Mouse (Mus musculus): Measurements from ENCODE around the gene Mtmr6. TPM values are rescaled to one million over a fixed set of nuclear protein-coding genes. Genes with fewer than 3 reads are reported as not detected.

Gene Mtmr6
- total RNA-seq (2012; rRNA removed) = 15.8 and 18.5 TPM in 2 replicates
- total RNA-seq (2014; rRNA removed) = 20.3 and 25.3 TPM in 2 replicates
- 10.4 and 11.7 TPM in 2 replicates for polyA plus RNA-seq (2012; ENCODE audit: insufficient read length, low read depth)

GRCm38 (mm10) chr14:60264990-60265876, at the start of gene Mtmr6:
Mtmr6 (plus strand) TSS chr14:60265228.
- DNase-seq (ENCODE audit: extremely low read depth) = peak; percentile 99
- Histone ChIP-seq H3K4me1 (ENCODE audit: control insufficient read depth in 1 of 2, insufficient read depth in 2 of 2) (peaks cover 3 to 34% of the 10 kb centered on the region in 2 experiments; a peak in 2 of 4 replicates), H3K9ac (ENCODE audit: insufficient read depth, low read depth) (peak within 1 kb of the TSS; percentile 62), H3K36me3 (replicated peaks in 1 of 2; ENCODE audit: control insufficient read depth in 1 of 2, insufficient read depth in 1 of 2, low read length in 1 of 2) (no peaks in the 10 kb centered on the region), H3K4me2 (ENCODE audit: insufficient read depth, low read depth, poor library complexity, severe bottlenecking) (peak within 1 kb of the TSS; percentile 83; the same call in 1 of the 2 replicates), H3K27ac (ENCODE audit: insufficient read depth, low read depth) (no peak within 1 kb of the TSS), H3K4me3 (replicated peaks in 1 of 3; ENCODE audit: low read depth in 2 of 3, low read length in 2 of 3, poor library complexity in 1 of 3) (peak within 1 kb of the TSS; percentile 68 to 92 (median 77)), H3K9me3 (replicated peaks; ENCODE audit: low read length) (no peaks in the 10 kb centered on the region), H3K27me3 (replicated peaks) (no peaks in the 10 kb centered on the region), H3K79me2 (replicated peaks; ENCODE audit: control insufficient read depth, extremely low read depth, insufficient read depth, poor library complexity, severe bottlenecking) (peaks cover 10% of the 10 kb centered on the region)
- dilution Hi-C loops (cut with MboI; ENCODE audit: extremely low pct_ligation_motif_present, extremely low pct_unique_long_range_greater_than_20kb, low sequenced_read_pairs) = no loop called here
- in situ Hi-C loops (cut with MboI; ENCODE audit: low pct_ligation_motif_present, low pct_unique_long_range_greater_than_20kb, low sequenced_read_pairs) = loop anchor here (25.0 kb wide), 1 partner anchor 472 kb away; no protein-coding TSS in a partner anchor
- TF ChIP-seq NELFE (IDR thresholded peaks at IDR 0.05; ENCODE audit: low read depth, low read length) = peak; percentile 72
- peak; percentile 77 for TF ChIP-seq POLR2A (IDR thresholded peaks at IDR 0.05; ENCODE audit: low read depth, low read length)
- TF ChIP-seq UBTF (IDR thresholded peaks at IDR 0.05; ENCODE audit: low read depth, low read length) = no peak
- TF ChIP-seq CTCF (conservative IDR thresholded peaks at IDR 0.05 in 1 of 2, IDR thresholded peaks at IDR 0.05 in 1 of 2; ENCODE audit: low read depth in 2 of 2, low read length in 2 of 2) = peak; percentile 88 to 91
- 0 out of 2 replicates have a peak, but pooled peaks have one; percentile 12 for TF ChIP-seq MEF2A (IDR thresholded peaks at IDR 0.05; ENCODE audit: borderline replicate concordance, low read depth, low read length)
- TF ChIP-seq ZC3H11A (IDR thresholded peaks at IDR 0.05; ENCODE audit: low read depth, low read length) = no peak
- TF ChIP-seq BHLHE40 (IDR thresholded peaks at IDR 0.05; ENCODE audit: low read depth, low read length) = no peak
- TF ChIP-seq RAD21 (IDR thresholded peaks at IDR 0.05; ENCODE audit: low read depth, low read length) = no peak
- TF ChIP-seq SIN3A (IDR thresholded peaks at IDR 0.05; ENCODE audit: low read length) = peak; percentile 96
- TF ChIP-seq ZNF384 (IDR thresholded peaks at IDR 0.05; ENCODE audit: low read depth, low read length) = no peak
- TF ChIP-seq MAX (IDR thresholded peaks at IDR 0.05; ENCODE audit: low read length) = peak; percentile 86
- peak; percentile 58; the same call in 1 of the 2 replicates for TF ChIP-seq ETS1 (conservative IDR thresholded peaks at IDR 0.05; ENCODE audit: low read depth, low read length)
- no peak for TF ChIP-seq MAFK (IDR thresholded peaks at IDR 0.05; ENCODE audit: insufficient replicate concordance, low read length)
- peak; percentile 91 for TF ChIP-seq NRF1 (IDR thresholded peaks at IDR 0.05; ENCODE audit: low read depth, low read length)
- peak; percentile 69 for TF ChIP-seq TBP (conservative IDR thresholded peaks at IDR 0.05; ENCODE audit: low read depth, low read length)
- TF ChIP-seq MYC (IDR thresholded peaks at IDR 0.05; ENCODE audit: low read depth, low read length) = peak; percentile 95
- TF ChIP-seq HCFC1 (IDR thresholded peaks at IDR 0.05; ENCODE audit: low read depth, low read length) = peak; percentile 86
- TF ChIP-seq JUND (conservative IDR thresholded peaks at IDR 0.05; ENCODE audit: low read depth, low read length) = no peak
- TF ChIP-seq TCF12 (IDR thresholded peaks at IDR 0.05; ENCODE audit: low read depth, low read length) = peak; percentile 68
- TF ChIP-seq MXI1 (IDR thresholded peaks at IDR 0.05; ENCODE audit: low read depth, low read length) = peak; percentile 69
- peak; percentile 93 for TF ChIP-seq GABPA (IDR thresholded peaks at IDR 0.05; ENCODE audit: insufficient replicate concordance, low read depth, low read length)
- TF ChIP-seq EP300 (IDR thresholded peaks at IDR 0.05; ENCODE audit: low read length) = no peak
- no peak for TF ChIP-seq RCOR1 (conservative IDR thresholded peaks at IDR 0.05; ENCODE audit: low read depth, low read length)
- TF ChIP-seq KAT2A (IDR thresholded peaks at IDR 0.05; ENCODE audit: insufficient replicate concordance, low read length) = no peak; the same call in 1 of the 2 replicates
- peak; percentile 98 for TF ChIP-seq ELF1 (IDR thresholded peaks at IDR 0.05; ENCODE audit: low read depth, low read length)
- 0 out of 2 replicates have a peak, but pooled peaks have one; percentile 44 for TF ChIP-seq MAZ (IDR thresholded peaks at IDR 0.05; ENCODE audit: low read depth, low read length)

All from CH12.LX (cell line).